Comparison of ENCODE assay signal across 8 mouse cellular contexts in the genomic region with DNA sequence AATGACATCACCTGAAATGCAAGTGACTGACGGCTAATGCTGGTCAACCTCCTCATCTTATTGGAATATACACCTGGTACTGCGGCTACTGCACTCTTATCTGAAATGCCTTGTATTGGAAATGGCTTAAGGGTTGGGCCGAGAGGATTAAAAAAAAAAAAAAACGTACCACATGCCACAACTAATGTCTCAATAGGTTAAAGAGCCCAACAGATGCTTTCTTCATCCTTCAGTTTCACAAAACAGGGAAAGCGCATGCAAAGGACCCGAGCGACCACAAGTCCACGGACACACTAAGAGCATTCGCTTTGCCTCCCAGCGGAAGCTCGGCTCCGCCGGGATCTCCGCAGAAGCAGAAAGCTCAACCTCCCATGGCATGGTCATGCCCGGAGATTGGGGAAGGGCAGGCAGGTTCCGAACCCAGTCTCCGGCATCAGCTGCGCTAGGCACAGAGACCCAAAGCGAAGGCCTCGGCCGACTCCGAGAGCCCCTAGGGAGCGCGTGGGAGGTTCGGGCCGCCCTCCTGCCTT. TPM values are rescaled to one million over a fixed set of nuclear protein-coding genes. Genes with fewer than 3 reads are reported as not detected.
DNase-seq lines count a peak whose midpoint lies in the region; ATAC-seq and TF ChIP-seq lines count a peak whose summit lies in the region.

No protein-coding gene starts in this region.

- DNase-seq in kidney, postnatal 0 days (ENCODE audit: low spot score): peak; percentile 56
- no peak for DNase-seq in kidney, postnatal 14 days
- peak; percentile 51 for DNase-seq in MEL-GATA-1-ER (ENCODE audit: extremely low read depth, low read depth)
- DNase-seq in cerebellum, adult 9-10 months: no peak
- DNase-seq in retina, embryonic 14.5 days (ENCODE audit: low spot score): no peak

- H3K4me2 ChIP-seq in kidney, postnatal 0 days (ENCODE audit: low read length): peak overlapping the region; percentile 64
- H3K4me2 ChIP-seq in intestine, embryonic 15.5 days (replicated peaks): peak overlapping the region; percentile 60
- H3K4me2 ChIP-seq in midbrain, embryonic 15.5 days: peak overlapping the region; percentile 62

- H3K9me3 ChIP-seq in kidney, postnatal 0 days (replicated peaks; ENCODE audit: low read length): no peaks in the 10 kb centered on the region
- H3K9me3 ChIP-seq in intestine, embryonic 15.5 days: no peaks in the 10 kb centered on the region
- H3K9me3 ChIP-seq in midbrain, embryonic 15.5 days: no peaks in the 10 kb centered on the region

- ATAC-seq in kidney, postnatal 0 days (replicated peaks; ENCODE audit: low FRiP score, low read depth): peak; percentile 6
- ATAC-seq in erythroid progenitor cell, adult 5-6 weeks (replicated peaks; ENCODE audit: low FRiP score, poor library complexity, severe bottlenecking): peak; percentile 42
- peak; percentile 26 for ATAC-seq in intestine, embryonic 15.5 days
- peak; percentile 40 for ATAC-seq in midbrain, embryonic 15.5 days (replicated peaks)

- H3K9ac ChIP-seq in kidney, postnatal 0 days (ENCODE audit: low read depth, low read length): peak overlapping the region; percentile 97
- H3K9ac ChIP-seq in intestine, embryonic 15.5 days: peak overlapping the region; percentile 99
- peak overlapping the region; percentile 83 for H3K9ac ChIP-seq in midbrain, embryonic 15.5 days

- peak overlapping the region; percentile 77 for H3K4me3 ChIP-seq in kidney, postnatal 0 days (replicated peaks; ENCODE audit: low read depth, low read length)
- H3K4me3 ChIP-seq in intestine, embryonic 15.5 days (replicated peaks): peak overlapping the region; percentile 76
- H3K4me3 ChIP-seq in midbrain, embryonic 15.5 days: peak overlapping the region; percentile 61

- H3K4me1 ChIP-seq in kidney, postnatal 0 days (replicated peaks; ENCODE audit: insufficient read depth, low read length): no peaks in the 10 kb centered on the region
- H3K4me1 ChIP-seq in intestine, embryonic 15.5 days (replicated peaks): peaks cover 10% of the 10 kb centered on the region; the same call in 1 of the 2 replicates
- peaks cover 17% of the 10 kb centered on the region for H3K4me1 ChIP-seq in midbrain, embryonic 15.5 days

- H3K27ac ChIP-seq in kidney, postnatal 0 days: peak overlapping the region; percentile 99
- peak overlapping the region; percentile 99 for H3K27ac ChIP-seq in intestine, embryonic 15.5 days
- peak overlapping the region; percentile 99 for H3K27ac ChIP-seq in midbrain, embryonic 15.5 days

- H3K36me3 ChIP-seq in kidney, postnatal 0 days (ENCODE audit: insufficient read depth, low read length): peaks cover 3% of the 10 kb centered on the region; the same call in 1 of the 2 replicates
- H3K36me3 ChIP-seq in intestine, embryonic 15.5 days: no peaks in the 10 kb centered on the region
- peaks cover 6% of the 10 kb centered on the region; the same call in 1 of the 2 replicates for H3K36me3 ChIP-seq in midbrain, embryonic 15.5 days (replicated peaks)

- H3K27me3 ChIP-seq in kidney, postnatal 0 days (ENCODE audit: insufficient read depth, low read length): no peaks in the 10 kb centered on the region
- no peaks in the 10 kb centered on the region for H3K27me3 ChIP-seq in intestine, embryonic 15.5 days (replicated peaks)
- H3K27me3 ChIP-seq in midbrain, embryonic 15.5 days (replicated peaks): no peaks in the 10 kb centered on the region

- TF ChIP-seq CTCF in kidney, postnatal 0 days (IDR thresholded peaks at IDR 0.05; ENCODE audit: low read depth): no peak

- under 1% methylated on average over 26 of the region's 26 CpGs for WGBS in kidney, postnatal 0 days
- under 1% methylated on average over 26 of the region's 26 CpGs for WGBS in intestine, embryonic 15.5 days
- under 1% methylated on average over 26 of the region's 26 CpGs for WGBS in midbrain, embryonic 15.5 days

RNA-seq across cellular contexts. Expression of gene Zfp143, which starts 0.3 kb away (rescaled TPM):
- polyA plus RNA-seq in kidney, postnatal 0 days (2015; fragmentation: Nextera tagmentation; extraction: Ambion mirVana): 10.5 and 12.0 TPM in 2 replicates
- total RNA-seq in erythroid progenitor cell, adult 5-6 weeks (2015; ENCODE audit: low replicate concordance): 25.2 and 34.6 TPM in 2 replicates
- 21.8 and 38.1 TPM in 2 replicates for total RNA-seq in erythroid progenitor cell, adult 5-6 weeks (2017; ENCODE audit: low replicate concordance)
- 15.0 and 15.6 TPM in 2 replicates for polyA plus RNA-seq in intestine, embryonic 15.5 days (2015; fragmentation: Nextera tagmentation; extraction: Ambion mirVana)
- 16.2 and 16.7 TPM in 2 replicates for polyA plus RNA-seq in midbrain, embryonic 15.5 days (2015; fragmentation: Nextera tagmentation; extraction: Ambion mirVana)

RNA-seq across cellular contexts. Expression of gene Ipo7, which starts 42.7 kb away (rescaled TPM):
- 27.5 and 30.6 TPM in 2 replicates for polyA plus RNA-seq in kidney, postnatal 0 days (2015; fragmentation: Nextera tagmentation; extraction: Ambion mirVana)
- 29.9 and 34.0 TPM in 2 replicates for total RNA-seq in erythroid progenitor cell, adult 5-6 weeks (2015; ENCODE audit: low replicate concordance)
- total RNA-seq in erythroid progenitor cell, adult 5-6 weeks (2017; ENCODE audit: low replicate concordance): 45.9 and 69.8 TPM in 2 replicates
- 43.7 and 44.4 TPM in 2 replicates for polyA plus RNA-seq in intestine, embryonic 15.5 days (2015; fragmentation: Nextera tagmentation; extraction: Ambion mirVana)
- polyA plus RNA-seq in midbrain, embryonic 15.5 days (2015; fragmentation: Nextera tagmentation; extraction: Ambion mirVana): 40.3 and 43.1 TPM in 2 replicates

Comparison
In these comparisons a context has a peak if more than half of its experiments do, and no peak if none do; other contexts are left out.
1. DNase-seq: peak in kidney, postnatal 0 days (single experiment) and MEL-GATA-1-ER (single experiment); none in kidney, postnatal 14 days (single experiment), cerebellum, adult 9-10 months (single experiment) and retina, embryonic 14.5 days (single experiment).
2. Peak in every context shown above with its lines, with median percentiles within 50 percentile points of each other: ATAC-seq, H3K27ac ChIP-seq, H3K4me2 ChIP-seq, H3K4me3 ChIP-seq and H3K9ac ChIP-seq.